Mouse (Mus musculus) bone marrow macrophage, adult 2 months (primary cell): Measurements from ENCODE around the gene Wnt10a.

Experiments used
- CTCF ChIP-seq: IDR thresholded peaks from 2 replicates; pipeline ENCODE4 v1.5.1; 2012; ENCODE audit warnings: low read depth, mild to moderate bottlenecking, low read length, moderate library complexity
- POLR2A ChIP-seq: IDR thresholded peaks from 2 replicates; pipeline ENCODE4 v1.6.1; 2012; ENCODE audit warnings: mild to moderate bottlenecking, low read depth, low read length, borderline replicate concordance

DNA sequence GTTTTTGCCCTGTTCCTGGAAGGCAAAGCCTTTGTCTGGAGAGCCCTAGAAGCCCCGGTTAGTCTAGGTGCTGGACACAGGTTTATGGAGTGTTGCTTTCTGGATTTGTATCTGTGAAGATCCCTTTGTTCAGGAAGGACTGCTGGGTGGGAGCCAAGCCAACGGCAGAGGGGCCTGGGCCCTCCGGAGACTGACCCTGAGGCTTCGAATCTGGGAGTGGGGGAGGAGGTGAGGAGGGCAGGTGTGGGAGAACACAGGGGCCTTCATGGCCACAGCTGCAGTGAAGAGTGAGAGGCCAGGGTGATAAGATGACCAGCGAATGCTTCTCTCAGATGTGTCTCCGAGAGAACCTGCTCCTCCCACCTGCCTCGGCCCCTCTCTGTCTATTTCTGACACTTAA is 17.3 kb upstream of the Wnt10a start:
- TF ChIP-seq POLR2A, result no peak
- no peak for TF ChIP-seq CTCF
